Mouse (Mus musculus) Patski (cell line): ENCODE measurements around the gene Sbk2. TPM values are rescaled to one million over a fixed set of nuclear protein-coding genes. Genes with fewer than 3 reads are reported as not detected.

Source experiments
- ATAC-seq: fragments of 100-300 bp; one replicate; pipeline ENCODE4 v1.8.0; 2021
- CTCF ChIA-PET: fragments of 350-600 bp; sonication (Branson Sonifier 250); formaldehyde crosslinking; loops from one replicate; lab custom pipeline; 2022; ENCODE audit warnings: inconsistent platforms; lab: Charles Lee
- POLR2A ChIA-PET: fragments of 350-600 bp; sonication (Branson Sonifier 250); formaldehyde crosslinking; loops from one replicate; lab custom pipeline; 2022; ENCODE audit warnings: antibody characterized with exemption, inconsistent platforms; lab: Charles Lee
- DNase-seq: peaks from one replicate; pipeline ENCODE4 v3.0.0-alpha.2; 2011; ENCODE audit warnings: low read depth, low spot score
- H3K27me3 ChIP-seq: fragments of 371-371 bp; one replicate; pipeline ENCODE4 v1.5.1; 2021
- CTCF ChIP-seq: fragments of 100-300 bp; IDR thresholded peaks from one replicate; pipeline ENCODE4 v1.5.1; 2021
- in situ Hi-C: fragments of 300-500 bp; cut with MboI; formaldehyde crosslinking; loops from 3 replicates; pipeline ENCODE4 v1.11.1; 2018; ENCODE audit warnings: low pct_unique_long_range_greater_than_20kb, mixed read lengths
- polyA plus RNA-seq: library from polyadenylated mRNA; unstranded; gene quantifications from one replicate; pipeline ENCODE4 v1.2.3, GENCODE M21; 2021

Gene Sbk2
- polyA plus RNA-seq, 1 experiment from 2014 or later, result 1.8 TPM

DNA sequence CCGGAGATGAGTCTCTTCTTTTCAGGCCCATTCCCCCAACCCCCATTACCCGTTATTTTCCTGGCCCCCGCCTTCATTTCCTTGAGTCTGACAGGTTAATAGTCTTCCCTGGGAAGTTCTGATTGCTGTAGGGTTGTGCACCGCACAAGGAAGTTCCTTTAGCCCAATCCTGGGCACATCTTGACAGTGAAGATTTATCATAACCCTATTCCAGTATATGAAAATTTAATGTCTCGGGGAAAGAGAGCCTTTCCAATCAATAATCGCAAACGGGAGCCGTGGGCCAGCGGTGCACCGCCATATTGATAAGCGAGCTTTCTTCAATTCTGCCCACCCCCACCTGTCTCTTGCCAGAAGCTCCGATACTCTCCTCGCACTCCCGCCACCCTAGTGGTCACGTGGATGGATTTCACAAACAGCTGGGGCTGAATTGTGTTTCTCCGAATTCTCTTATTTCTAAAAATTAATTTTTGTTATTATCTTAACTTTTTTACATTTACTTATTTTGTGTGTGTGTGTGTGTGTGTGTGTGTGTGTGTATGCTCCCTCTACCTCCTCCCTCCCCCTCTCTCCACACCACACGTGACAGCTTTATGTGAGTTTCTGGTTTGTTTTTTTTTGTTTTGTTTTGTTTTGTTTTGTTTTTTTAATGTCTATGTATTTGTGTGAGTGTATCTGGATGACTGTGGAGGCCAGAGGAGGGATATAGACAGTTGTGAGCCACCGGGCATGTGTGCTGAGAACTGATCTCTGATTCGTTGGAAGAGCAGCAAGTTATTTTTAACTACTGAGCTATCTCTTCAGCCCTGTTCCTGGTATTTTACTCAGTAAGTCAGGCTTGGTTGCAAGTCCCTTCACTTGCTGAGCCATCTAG, 64.3 kb downstream of the Sbk2 start:
- ChIA-PET CTCF (interaction anchor here (1.2 to 1.8 kb wide), 2 partner anchors 11 to 30 kb away, joined by 3 to 4 read pairs; partner anchors contain the start of gene Isoc2b), POLR2A (interaction anchor here (0.6 kb wide), 1 partner anchor 279 kb away, joined by 5 read pairs; no protein-coding TSS in a partner anchor)
- DNase-seq (no peak), ATAC-seq (no peak)
- in situ Hi-C loops, result no loop called here
- H3K27me3 ChIP-seq, result peaks cover 3% of the 10 kb centered on the region
- no peak for TF ChIP-seq CTCF

DNA sequence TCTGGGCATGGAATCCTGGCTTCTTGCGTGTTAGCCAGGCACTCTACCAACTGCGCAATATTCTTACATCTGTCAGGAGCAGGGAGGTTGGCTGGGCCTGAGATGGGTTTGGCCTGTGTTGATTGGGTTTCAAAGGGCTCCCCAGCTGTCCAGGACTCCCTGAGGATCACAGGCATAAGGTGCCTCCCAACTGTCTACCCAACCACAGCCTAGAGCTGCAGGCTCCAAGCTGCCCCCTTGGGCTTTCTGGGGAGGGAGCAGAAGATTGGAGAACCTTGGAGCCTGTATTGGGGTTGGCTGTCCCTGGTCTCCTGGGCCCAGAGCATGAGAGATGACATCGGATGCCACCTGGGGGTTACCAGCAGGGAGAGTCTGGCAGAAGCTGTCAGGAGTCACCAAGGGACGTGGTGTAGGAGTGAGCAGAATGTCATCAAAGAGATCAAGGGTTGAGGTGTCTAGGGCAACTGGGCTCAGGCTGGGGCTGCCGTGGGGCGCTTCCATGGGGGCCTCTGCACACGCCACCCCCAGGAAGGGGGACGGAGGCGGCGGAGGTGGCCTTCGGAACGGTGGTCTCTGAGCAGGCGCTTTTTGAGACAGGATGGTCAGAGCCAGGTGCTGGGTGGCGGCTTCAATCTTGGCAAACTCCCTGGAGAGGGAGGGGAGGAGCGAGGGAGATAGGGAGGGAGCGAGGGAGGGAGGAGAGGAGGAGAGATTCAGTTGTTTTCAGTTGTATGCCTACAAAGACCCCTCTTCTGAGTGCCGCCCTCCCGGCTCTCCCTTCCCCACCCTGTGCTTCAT, 65.2 kb downstream of the Sbk2 start:
- ATAC-seq (no peak), DNase-seq (no peak)
- in situ Hi-C loops, result no loop called here
- CTCF ChIA-PET, result interaction anchor here (1.8 to 2.0 kb wide), 2 partner anchors 22 to 30 kb away, joined by 4 read pairs; partner anchors contain the start of genes Isoc2a and Isoc2b
- TF ChIP-seq CTCF, result no peak
- POLR2A ChIA-PET, result no interaction called here
- H3K27me3 ChIP-seq, result peaks cover 3% of the 10 kb centered on the region

DNA sequence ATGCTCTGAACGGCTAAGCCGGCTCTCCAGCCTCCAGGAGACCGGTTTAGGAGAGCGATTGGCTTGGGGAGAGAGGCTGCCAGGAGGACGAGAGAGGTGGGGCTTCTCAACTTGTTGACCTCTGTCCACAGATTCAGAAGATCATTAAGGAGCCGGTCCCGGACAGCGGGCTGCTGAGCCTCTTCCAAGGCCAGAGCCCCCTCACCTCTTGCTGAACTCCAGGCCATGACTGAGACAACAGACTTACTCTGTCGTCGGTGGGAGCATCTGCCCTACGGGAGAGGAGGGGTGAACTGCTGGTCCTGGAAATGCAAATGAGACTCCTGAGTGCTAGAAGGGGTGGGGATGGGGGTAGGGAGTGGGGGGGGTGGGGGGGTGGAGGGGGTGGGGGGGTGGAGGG, 69.0 kb downstream of the Sbk2 start:
- no peak for DNase-seq
- no peak for ATAC-seq
- ChIA-PET CTCF (no interaction called here), POLR2A (no interaction called here)
- no peaks in the 10 kb centered on the region for H3K27me3 ChIP-seq
- in situ Hi-C loops, result no loop called here
- no peak for TF ChIP-seq CTCF

Other genes with a start within 250 kb of the Sbk2 start
- gene Tmem150b, start 239.2 kb downstream of the Sbk2 start, polyA plus RNA-seq, result 0.14 TPM
- gene Kmt5c, start 224.3 kb downstream of the Sbk2 start, polyA plus RNA-seq, result 58.6 TPM
- not detected for gene Cox6b2, start 211.3 kb downstream of the Sbk2 start, polyA plus RNA-seq
- not detected for gene Fam71e2, start 193.1 kb downstream of the Sbk2 start, polyA plus RNA-seq
- gene Il11, start 181.5 kb downstream of the Sbk2 start, polyA plus RNA-seq, result 2.4 TPM
- 0.67 TPM for gene Tmem190, start 181.5 kb downstream of the Sbk2 start, polyA plus RNA-seq
- 5.7 TPM for gene Tmem238, start 174.8 kb downstream of the Sbk2 start, polyA plus RNA-seq
- 230 TPM for gene Rpl28, start 171.5 kb downstream of the Sbk2 start, polyA plus RNA-seq
- gene Ube2s, start 151.8 kb downstream of the Sbk2 start, polyA plus RNA-seq, result 250 TPM
- 1.9 TPM for gene Shisa7, start 119.7 kb downstream of the Sbk2 start, polyA plus RNA-seq
- gene Isoc2b, start 94.1 kb downstream of the Sbk2 start, polyA plus RNA-seq, result 8.5 TPM
- 6.6 TPM for gene Isoc2a, start 87.3 kb downstream of the Sbk2 start, polyA plus RNA-seq
- gene Gm36210, start 57.9 kb downstream of the Sbk2 start, polyA plus RNA-seq, result not detected
- 8.1 TPM for gene Zfp628, start 49.2 kb downstream of the Sbk2 start, polyA plus RNA-seq
- gene Nat14, start 42.4 kb downstream of the Sbk2 start, polyA plus RNA-seq, result 5.3 TPM
- gene Ssc5d, start 38.6 kb downstream of the Sbk2 start, polyA plus RNA-seq, result 4.7 TPM
- 0.09 TPM for gene Sbk3, start 6.8 kb upstream of the Sbk2 start, polyA plus RNA-seq
- 25.1 TPM for gene Zfp579, start 31.8 kb upstream of the Sbk2 start, polyA plus RNA-seq
- gene Zfp524, start 50.0 kb upstream of the Sbk2 start, polyA plus RNA-seq, result 11.0 TPM
- 31.6 TPM for gene Fiz1, start 50.3 kb upstream of the Sbk2 start, polyA plus RNA-seq
- gene Gm44973, start 51.1 kb upstream of the Sbk2 start, polyA plus RNA-seq, result 1.3 TPM
- 33.9 TPM for gene Zfp865, start 56.0 kb upstream of the Sbk2 start, polyA plus RNA-seq
- gene Ccdc106, start 56.1 kb upstream of the Sbk2 start, polyA plus RNA-seq, result 7.9 TPM
- not detected for gene 4632433K11Rik, start 69.7 kb upstream of the Sbk2 start, polyA plus RNA-seq
- gene Zfp784, start 74.0 kb upstream of the Sbk2 start, polyA plus RNA-seq, result 6.3 TPM
- gene Zfp580, start 87.1 kb upstream of the Sbk2 start, polyA plus RNA-seq, result 22.4 TPM
- gene U2af2, start 97.7 kb upstream of the Sbk2 start, polyA plus RNA-seq, result 216 TPM
- gene Epn1, start 115.8 kb upstream of the Sbk2 start, polyA plus RNA-seq, result 138 TPM
- gene Rfpl4, start 152.5 kb upstream of the Sbk2 start, polyA plus RNA-seq, result not detected
- 0.05 TPM for gene Rasl2-9, start 161.5 kb upstream of the Sbk2 start, polyA plus RNA-seq
- gene Vmn1r55, start 185.3 kb upstream of the Sbk2 start, polyA plus RNA-seq, result under 0.01 TPM
- not detected for gene Vmn1r56, start 232.3 kb upstream of the Sbk2 start, polyA plus RNA-seq